Mouse (Mus musculus) lung, postnatal 0 days (tissue): Measurements from ENCODE around the gene Pxdn.

Source experiments
- CTCF ChIP-seq: IDR thresholded peaks from 2 replicates; pipeline ENCODE4 v1.5.1; 2016; ENCODE audit warnings: antibody characterized with exemption, mild to moderate bottlenecking
- EP300 ChIP-seq: IDR thresholded peaks from 2 replicates; pipeline ENCODE4 v1.6.1; 2016; ENCODE audit warnings: antibody characterized with exemption, mild to moderate bottlenecking, control low read depth

GRCm38 (mm10) chr12:30035406-30035805, 98.0 kb downstream of the Pxdn start:
- no peak for TF ChIP-seq EP300
- no peak for TF ChIP-seq CTCF
